Mouse (Mus musculus): ENCODE data around the gene Abca5. TPM values are rescaled to one million over a fixed set of nuclear protein-coding genes. Genes with fewer than 3 reads are reported as not detected.

The Abca5 gene
- total RNA-seq, 2 experiments from 2014 or later: 17.1 to 19.8 TPM

Other genes with a start within 250 kb of the Abca5 start
- gene Abca8a, start 241.7 kb downstream of the Abca5 start, total RNA-seq (2021): 10 to 100 TPM; 56.1 to 59.9 TPM
- 10 to 100 TPM; 42.1 to 43.9 TPM for gene Abca9, start 169.5 kb downstream of the Abca5 start, total RNA-seq (2021)
- gene Abca6, start 85.9 kb downstream of the Abca5 start, total RNA-seq (2021): 1 to 10 TPM; 5.3 to 7.4 TPM
- 10 to 100 TPM; 13.8 to 16.4 TPM for gene Map2k6, start 61.4 kb upstream of the Abca5 start, total RNA-seq (2021)